Mouse (Mus musculus) c-Kit-negative CD71-positive TER-119-positive erythroid progenitor cells, embryonic 14.5 days (primary cell): Measurements from ENCODE around the gene Farsa.
"Not testable (repeated sequence)": the region's sequence is repeated elsewhere in the genome, so short reads cannot be mapped to it uniquely, and the experiment has no call there.

Experiments used
- DNase-seq: peaks from one replicate; pipeline ENCODE4 v3.0.0-alpha.2; 2013; ENCODE audit warnings: low read depth, low spot score

Farsa gene

DNA sequence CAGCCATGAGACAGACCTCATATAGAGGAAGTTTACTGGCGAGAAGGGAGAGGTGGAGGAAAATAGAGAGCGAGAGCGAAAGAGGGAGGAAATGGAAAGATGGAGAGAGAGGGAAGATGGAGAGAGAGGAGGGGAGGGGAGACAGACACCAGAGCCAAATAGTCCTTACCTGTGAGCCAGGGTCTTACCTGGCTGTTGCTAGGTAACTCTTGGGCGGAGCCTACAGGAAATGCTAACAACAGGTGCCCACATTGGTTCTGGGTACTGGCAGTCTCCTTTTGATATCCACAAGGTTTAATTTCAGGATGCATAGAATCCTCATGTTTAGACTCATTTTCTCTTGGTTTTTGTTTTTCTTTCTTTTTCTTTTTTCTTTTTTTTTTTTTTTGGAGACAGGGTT, 16.2 kb downstream of the Farsa start:
- no peak for DNase-seq

DNA sequence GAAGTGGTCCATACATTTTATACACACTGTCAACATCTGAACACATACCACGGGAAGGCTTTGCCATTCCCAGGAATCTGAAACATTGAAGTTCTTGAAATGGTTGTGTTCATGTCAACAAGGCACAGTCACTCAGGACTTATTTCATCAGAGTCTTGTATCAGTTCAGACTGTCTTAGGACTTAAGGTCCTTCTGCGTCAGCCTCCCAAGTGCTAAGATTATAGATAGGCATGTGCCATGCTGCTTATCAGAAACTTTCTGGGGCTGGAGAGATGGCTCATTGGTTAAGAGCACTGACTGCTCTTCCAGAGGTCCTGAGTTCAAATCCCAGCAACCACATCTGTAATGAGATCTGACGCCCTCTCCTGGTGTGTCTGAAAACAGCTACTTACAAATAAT, 17.6 kb downstream of the Farsa start:
- no peak for DNase-seq

DNA sequence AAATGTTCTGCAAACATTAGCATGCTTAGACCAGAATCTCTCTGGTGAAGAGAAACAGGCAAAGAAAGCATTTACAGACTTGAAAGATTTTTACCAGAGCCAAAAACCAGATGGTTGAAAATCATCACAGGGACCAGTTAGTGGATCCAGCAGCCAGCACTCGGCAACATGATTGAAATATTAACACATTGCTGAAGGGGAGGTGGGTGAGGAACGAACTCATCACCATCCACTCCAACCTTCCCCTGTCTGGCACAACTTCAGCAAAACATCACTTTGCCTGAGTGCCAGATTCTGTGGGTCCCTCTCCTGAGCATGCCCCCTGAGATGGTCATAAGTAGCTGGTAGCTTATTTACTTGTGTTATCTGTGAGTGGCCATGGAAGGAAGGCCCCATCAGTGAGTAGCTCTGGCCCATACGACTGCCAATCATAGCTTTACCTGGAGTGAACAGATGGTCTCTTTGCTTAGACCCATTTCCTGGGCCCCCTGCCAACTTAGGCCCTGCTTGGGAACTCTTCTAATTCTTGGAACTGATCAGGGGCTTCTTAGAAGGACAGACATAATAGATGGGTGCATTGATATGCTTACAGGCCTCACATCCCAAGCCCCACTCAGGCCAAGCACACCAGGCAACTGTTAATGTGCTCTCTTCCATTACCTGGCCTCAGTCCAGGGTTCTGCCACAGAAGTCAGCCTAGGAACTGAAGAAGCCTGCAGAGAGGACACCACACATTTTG, 20.7 kb downstream of the Farsa start:
- DNase-seq = no peak

DNA sequence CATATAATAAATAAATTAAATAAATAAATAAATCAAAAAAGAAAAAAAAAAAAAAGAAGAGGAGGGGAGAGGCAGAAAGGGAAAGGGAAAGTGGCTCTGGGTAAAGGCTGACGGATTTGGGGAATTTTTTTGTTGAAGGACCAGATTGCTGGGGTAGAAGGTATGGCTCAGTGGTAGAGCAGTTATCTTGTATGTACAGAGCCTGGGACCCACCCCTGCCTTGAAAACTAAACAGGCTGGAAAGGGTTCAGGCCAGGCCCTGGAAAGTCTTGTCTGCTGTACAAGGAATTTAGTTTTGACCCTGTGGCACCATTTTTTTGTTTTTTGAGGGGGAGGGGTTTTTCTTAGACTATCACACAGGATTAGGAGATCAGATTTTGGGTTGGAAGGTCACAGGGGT, 22.1 kb downstream of the Farsa start:
- DNase-seq = no peak

DNA sequence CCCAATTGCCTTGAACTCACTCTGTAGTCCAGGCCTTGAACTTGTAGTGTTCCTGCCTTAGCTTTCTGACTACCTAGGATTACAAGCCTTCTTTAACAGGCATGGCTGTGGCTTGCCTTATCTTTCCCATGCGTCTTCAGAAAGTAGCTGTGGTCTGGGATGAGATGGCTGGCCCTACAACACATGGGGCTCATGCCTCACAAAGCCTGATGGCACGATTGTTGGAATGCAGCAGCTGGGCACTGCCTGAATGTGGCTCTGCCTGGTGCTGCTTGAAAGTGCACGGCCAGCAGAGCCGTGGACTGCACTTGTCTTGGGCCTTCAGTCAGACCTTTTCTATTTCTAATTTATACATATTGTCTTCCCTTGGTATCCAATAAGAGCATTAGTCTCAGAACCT, 27.9 kb downstream of the Farsa start:
- DNase-seq = no peak

DNA sequence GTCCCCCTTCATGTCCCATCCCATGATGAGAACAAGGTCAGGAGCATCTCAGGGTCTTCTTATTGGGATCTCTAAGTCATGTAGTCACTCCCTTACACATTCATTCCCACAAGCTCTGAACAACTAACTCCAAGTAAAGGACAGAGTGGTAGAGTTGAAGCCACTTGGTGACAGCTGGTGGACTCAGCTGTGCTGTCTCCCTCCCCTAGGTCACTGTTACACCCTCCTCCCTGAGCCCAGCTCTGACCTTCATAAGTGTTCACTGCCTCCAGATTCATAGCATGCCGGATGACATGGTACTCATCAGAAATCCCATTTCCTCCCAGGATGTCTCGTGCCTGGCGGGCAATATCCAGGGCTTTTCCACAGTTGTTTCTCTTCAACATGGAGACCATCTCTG, 31.5 kb downstream of the Farsa start:
- no peak for DNase-seq

DNA sequence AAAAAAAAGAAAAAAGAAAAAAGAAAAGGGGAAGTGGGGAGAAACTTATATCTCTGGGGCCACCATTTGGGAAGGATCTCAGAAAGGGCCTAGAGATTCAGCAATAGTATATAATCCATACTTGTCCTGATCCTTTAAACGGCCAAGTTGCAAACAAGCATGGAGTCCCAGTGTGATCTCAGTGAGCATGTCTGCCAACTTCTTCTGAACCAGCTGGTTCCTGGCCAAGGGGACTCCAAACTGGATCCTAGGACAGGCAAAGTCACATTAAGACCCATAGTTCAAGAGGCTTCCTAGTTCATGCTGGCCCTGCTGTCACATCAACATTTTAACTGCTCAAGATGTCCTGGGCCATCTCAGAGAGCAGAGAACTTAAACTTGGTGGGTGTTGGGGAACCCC, 32.4 kb downstream of the Farsa start:
- no peak for DNase-seq

DNA sequence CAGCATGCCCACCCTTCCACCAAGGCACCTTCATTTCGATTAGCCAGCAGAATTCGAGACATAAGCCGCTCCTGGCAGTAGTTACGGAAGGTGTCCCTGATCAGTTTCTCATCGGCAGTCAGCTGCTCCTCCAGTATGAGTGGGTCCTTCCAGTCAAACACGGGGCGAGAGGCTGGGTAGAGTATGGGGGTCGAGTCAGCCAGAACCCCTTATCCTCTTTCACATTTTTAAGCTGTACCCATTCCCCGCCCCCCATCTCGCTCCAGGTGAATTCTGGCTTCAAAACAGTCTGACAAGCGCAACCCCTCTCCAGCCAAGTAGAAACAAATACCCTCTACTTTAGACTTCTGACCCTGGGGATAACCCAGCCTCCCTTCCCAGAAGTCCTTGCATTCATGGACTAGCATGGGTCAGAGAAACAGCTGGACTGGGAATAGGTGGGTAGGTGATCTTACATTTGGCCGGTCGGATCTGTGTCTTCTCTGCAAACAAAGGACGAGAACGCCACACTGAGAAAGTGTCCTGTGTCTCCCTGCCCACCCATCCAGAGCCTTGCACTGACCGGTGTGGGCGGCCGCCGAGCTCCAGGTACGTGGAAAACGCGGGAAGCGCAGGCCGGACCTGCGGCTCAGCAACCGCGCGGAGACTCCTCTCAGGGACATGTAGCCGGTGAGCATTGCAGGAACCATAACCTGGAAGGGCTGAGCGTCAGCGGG, 36.4 kb downstream of the Farsa start:
- DNase-seq = no peak

DNA sequence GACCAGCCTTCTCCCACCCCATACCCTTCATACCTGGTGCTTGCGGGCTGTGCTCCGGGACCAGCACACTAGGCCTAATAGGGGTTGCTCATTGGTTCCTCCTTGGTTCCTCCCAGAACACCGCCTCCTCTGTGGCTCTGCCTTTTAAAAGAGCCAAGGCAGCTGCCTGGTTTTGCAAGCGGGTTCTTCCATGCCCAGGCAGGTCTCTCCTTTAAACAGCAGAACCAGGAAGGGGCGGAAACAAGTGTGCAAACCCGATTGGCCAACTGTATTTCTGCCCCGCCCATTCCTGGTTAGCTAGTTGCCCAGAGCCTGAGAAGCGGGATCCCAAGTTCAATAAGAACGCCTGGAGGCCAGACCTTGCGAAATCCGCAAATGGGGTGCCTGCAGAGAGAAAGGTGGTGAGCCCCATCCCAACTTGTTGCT, 36.9 kb downstream of the Farsa start, which contains the start of gene Gcdh:
TSS of gene Gcdh (minus strand) at position 213 of the 426 bp plus-strand sequence.
- DNase-seq = peak; percentile 95

DNA sequence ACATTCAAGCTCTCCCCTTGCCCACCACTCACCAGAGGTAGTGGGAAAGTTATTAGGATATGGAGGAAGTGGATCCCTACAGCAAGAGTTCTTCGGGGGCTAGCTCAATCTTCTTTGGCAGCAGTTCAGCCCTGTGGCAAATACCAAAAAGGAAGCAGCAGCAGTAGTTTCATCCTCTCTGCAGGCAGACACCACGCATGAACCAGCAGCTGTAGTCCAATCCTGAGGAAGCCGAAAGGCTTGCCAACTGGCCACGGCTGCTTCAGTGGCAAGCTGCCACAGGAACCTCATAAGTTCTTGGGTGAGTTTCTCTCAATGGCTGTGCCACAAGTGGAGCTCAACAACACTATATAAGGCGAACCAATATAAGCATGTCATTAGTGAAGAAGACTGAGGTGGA, 39.2 kb downstream of the Farsa start:
- no peak for DNase-seq

DNA sequence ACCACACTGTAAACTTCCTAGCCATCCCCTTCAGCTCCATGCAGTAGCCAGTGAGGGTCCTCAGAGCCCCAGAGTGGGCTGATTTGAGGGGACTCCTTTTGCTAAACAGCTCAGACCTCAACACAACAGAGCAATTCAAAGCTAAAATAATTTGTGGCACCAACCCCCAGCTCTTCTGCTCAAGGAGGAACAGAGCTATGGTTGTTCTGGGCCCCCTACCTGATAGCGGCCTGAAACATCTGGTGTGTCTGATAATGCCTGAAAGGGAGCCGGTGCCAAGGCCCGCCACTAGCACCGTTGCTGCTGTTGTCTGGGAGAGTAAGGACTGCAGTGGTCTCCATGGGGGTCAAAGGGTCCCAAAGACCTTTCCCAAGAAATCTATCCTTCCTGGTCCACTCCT, 44.3 kb downstream of the Farsa start:
- DNase-seq = peak; percentile 75

DNA sequence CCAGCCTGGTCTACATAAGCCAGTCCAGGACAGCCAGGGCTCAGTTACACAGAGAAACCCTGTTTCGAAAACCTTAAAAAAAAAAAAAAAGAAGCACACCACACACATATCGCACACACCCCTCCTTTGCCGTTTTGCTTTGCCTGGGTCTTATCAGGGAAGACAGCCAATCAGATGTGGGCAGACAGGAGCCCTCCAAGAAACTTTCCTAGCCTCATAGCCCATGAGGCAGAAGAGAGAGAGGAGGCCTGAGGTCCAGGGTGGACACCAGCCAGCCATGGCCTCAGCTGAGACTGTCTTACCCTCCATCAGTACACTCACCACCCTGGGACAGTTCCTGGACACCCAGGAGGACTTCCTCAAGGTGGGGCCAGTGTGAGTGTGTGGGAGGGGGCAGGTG, 45.0 kb downstream of the Farsa start, which contains the start of gene Klf1:
TSS of gene Klf1 (plus strand) at position 177 of the 400 bp plus-strand sequence.
- DNase-seq = peak; percentile 80

DNA sequence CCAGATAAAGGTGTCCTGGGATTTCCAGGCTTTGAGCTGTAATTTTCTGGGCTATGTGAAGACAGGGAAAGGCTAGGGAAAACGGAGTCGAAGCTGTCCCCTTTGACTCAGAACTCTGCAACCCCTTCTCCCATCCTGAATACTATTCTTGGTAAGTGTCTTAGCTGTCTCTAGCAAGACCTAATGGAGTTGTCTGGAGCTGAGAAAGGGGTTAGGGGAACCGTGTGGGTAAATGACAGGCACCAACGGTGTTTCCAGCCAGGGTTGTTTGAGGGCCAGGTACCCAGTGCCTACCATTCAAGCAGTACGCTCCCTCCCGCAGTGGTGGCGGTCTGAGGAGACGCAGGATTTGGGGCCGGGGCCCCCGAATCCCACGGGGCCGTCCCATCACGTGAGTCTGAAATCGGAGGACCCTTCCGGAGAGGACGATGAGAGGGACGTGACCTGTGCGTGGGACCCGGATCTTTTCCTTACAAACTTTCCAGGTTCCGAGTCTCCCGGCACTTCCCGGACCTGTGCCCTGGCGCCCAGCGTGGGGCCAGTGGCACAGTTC, 45.7 kb downstream of the Farsa start:
- DNase-seq = no peak

DNA sequence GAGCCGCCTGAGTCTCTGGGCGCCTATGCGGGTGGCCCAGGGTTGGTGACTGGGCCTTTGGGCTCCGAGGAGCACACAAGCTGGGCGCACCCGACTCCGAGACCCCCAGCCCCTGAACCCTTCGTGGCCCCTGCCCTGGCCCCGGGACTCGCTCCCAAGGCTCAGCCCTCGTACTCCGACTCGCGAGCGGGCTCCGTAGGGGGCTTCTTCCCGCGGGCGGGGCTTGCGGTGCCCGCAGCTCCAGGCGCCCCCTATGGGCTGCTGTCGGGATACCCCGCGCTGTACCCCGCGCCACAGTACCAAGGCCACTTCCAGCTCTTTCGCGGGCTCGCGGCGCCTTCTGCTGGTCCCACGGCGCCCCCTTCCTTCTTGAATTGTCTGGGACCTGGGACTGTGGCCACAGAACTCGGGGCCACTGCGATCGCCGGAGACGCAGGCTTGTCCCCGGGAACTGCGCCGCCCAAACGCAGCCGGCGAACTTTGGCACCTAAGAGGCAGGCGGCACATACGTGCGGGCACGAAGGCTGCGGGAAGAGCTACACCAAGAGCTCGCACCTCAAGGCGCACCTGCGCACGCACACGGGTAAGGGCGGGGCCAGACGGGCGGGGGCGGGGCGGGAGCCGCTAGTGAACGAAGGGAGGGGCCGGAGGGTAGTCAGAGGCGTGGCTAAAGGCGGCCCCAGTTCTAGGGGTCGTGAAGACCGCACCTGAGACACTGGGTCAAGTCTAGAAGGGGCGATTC, 46.3 kb downstream of the Farsa start:
- peak; percentile 76 for DNase-seq

DNA sequence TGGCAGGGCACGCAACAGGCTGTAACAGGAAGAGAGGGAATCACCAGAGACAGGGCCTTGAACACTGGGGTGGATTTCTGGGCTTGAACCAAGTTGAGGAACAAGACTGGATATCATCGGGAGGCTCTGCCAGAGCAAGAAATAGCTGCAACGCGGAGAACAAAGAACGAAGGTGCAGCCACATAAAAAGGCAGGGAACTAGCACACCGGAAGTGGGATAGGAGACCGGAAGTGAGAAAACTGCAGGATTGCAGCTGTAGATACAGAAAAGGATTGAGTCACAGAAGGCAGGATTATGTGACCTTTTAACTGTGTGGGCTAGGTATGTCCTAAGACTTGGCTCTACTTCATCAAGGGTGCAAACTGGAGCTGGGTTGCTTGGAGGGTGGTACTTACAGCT, 47.6 kb downstream of the Farsa start:
- DNase-seq = no peak

DNA sequence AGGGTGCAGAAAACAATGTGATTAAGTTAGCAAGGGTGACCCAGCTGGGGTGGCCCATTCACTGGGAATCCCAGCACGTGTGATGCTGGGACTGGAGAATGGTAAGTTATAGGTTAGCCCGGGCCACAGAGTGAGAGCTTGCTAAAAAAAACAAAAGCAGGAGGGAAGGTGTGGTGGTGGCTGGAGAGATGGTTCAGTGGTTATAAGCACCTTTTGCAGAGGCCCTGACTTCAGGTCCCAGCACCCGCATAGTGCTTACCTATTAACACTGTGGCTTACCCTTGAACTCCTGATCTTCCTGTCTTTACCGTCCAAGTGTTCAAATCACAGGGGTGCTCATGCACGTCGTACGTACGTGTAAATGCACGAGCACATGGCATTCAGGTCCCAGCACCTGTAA, 50.2 kb downstream of the Farsa start:
- DNase-seq = no peak

DNA sequence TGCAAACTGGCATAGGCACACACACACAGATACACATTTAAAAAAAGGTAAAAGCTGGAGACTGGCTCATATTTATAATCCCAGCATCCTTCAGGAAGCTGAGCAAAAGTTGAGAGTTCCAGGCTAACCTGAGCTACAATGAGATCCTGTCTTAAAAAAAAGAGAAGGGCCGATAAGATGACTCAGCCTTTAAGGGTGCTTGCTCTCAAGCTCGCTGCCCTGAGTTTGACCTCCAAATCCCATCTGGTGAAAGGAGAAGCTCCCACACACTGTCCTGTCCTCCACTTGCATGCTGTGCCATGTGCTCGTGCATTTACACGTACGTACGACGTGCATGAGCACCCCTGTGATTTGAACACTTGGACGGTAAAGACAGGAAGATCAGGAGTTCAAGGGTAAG, 50.7 kb downstream of the Farsa start:
- DNase-seq = no peak

DNA sequence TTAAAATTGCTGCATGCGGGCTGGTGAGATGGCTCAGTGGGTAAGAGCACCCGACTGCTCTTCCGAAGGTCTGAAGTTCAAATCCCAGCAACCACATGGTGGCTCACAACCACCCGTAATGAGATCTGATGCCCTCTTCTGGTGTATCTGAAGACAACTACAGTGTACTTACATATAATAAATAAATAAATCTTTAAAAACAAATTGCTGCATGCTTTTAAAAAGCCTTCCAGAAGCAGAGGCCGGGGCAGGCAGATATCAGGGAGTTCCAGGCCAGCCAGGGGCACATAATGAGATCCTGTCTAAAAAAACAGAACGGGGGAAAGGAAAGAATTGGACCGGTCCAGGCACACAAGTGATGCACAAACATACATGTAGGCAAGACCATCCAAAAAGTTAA, 51.2 kb downstream of the Farsa start:
- not testable (repeated sequence) for DNase-seq

DNA sequence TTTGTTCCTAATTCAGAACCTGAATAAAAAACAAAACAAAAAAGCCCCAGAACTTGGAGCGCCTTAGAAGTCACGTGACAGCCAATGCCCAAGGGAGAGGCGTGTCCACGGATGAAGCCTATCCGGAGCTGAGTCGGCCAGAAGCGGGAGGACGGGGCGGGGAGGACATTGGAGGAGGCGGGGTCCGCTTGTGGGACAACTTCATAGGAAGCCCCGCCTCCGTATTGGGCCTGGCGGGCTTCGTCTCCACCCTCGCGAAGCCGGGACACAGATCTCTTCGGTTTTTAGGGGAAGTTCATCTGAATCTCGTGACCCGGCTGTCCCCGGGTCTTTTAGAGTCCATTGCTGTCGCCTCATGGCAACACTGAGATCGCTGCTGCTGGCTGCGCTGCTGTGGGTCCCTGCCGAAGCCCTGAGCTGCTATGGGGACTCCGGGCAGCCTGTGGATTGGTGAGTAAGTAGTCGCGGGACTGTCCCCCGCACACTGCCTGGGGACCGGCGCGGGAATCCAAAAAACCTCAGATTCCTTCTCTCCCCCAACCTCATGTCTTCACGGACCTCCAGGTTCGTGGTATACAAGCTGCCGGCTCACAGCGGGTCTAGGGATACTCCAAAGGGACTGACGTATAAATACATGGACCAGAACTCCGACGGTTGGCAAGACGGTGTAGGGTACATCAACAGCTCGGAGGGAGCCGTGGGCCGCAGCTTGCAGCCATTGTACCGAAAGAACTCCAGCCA, 51.8 kb downstream of the Farsa start, which contains the start of gene Dnase2a:
TSS of gene Dnase2a (plus strand) at position 140 of the 741 bp plus-strand sequence.
- DNase-seq = peak; percentile 94

DNA sequence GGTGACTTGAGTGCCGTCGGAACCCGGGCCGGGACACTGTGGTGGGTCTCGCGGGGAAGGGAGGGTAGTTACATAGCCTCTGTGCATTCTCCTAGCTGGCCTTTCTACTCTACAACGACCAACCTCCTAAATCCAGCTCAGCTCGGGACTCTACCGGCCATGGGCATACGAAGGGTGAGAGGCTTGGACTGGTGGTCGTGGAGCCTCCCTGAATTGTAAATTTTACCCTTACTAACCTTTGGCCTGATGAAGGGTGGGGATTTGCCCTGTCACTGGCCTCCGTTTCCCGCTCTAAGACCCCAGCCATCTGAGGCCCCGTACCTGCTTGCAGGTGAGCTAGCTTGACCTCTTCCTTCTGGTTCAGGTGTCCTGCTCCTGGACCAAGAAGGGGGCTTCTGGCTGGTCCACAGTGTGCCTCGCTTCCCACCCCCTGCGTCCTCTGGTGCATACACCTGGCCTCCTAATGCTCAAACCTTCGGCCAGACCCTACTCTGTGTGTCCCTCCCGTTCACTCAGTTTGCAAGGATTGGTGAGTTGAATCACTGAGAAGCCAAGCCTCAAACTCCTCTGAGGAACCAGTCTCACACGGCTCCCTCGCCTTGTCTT, 52.5 kb downstream of the Farsa start:
- no peak for DNase-seq

DNA sequence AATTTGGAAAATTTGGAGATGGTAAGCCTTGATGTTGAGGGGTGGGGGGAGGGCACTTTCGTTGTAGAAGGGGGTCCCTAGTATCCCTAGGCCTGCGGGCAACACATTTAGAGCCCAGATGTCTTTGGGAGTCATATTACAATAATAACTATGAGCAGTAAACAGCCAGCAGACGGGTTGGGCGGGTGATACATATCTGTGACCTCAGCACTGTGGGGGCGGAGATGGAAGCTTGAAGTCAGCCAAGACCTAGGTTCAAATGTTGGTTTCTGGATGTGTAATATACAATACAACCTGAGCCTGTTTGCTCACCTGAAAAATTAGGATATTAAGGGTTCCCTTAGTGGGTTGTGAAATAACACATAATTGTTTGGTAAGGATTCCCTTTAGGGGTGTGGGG, 53.2 kb downstream of the Farsa start:
- no peak for DNase-seq
